Mouse (Mus musculus) heart, postnatal 0 days (tissue): ENCODE measurements at regions not wholly inside any gene's neighbourhood (a gene's known extent, or its start where the extent isn't known, plus 50 kb on each side); places are given as distances from the start of the nearest gene placed in this dataset.

Experiments
- CTCF ChIP-seq: IDR thresholded peaks from 2 replicates; pipeline ENCODE4 v1.5.1; 2016; ENCODE audit warnings: antibody characterized with exemption, control low read depth, low read depth
- EP300 ChIP-seq: IDR thresholded peaks from 2 replicates; pipeline ENCODE4 v1.6.1; 2016; ENCODE audit warnings: antibody characterized with exemption, low read depth

DNA sequence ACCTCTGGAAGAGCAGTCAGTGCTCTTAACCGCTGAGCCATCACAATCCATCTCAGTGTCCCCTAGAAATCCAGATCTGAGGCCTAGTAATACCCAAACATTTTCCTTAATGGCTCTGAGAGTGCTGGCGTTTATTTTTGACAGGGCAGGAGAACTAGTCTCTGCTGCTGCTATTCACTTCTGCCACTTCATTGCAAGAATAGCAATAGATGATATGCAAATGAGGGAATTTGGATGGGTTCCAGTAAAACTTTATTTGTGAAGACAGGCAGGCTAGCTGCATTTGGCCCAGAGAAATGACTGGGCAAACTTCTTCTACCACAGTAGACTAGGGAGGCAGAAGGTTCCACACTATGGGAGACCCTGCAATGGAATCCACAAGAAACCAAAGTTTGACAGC is 91.0 kb upstream of the Nphp3 start:
- TF ChIP-seq EP300: no peak
- no peak for TF ChIP-seq CTCF
